Mouse (Mus musculus) bone marrow, adult 2 months (tissue): ENCODE data around the gene Olfr715.

Source experiments
- CTCF ChIP-seq: fragments of 200-500 bp; IDR thresholded peaks from 2 replicates; pipeline ENCODE4 v1.5.1; 2011; ENCODE audit warnings: low read length, control low read depth; ENCODE audit not compliant: control insufficient read depth, insufficient read depth
- POLR2A ChIP-seq: fragments of 200-500 bp; IDR thresholded peaks from 2 replicates; pipeline ENCODE4 v1.6.1; 2011; ENCODE audit warnings: low read depth, mild to moderate bottlenecking, control low read depth, low read length, borderline replicate concordance; ENCODE audit not compliant: control insufficient read depth

DNA sequence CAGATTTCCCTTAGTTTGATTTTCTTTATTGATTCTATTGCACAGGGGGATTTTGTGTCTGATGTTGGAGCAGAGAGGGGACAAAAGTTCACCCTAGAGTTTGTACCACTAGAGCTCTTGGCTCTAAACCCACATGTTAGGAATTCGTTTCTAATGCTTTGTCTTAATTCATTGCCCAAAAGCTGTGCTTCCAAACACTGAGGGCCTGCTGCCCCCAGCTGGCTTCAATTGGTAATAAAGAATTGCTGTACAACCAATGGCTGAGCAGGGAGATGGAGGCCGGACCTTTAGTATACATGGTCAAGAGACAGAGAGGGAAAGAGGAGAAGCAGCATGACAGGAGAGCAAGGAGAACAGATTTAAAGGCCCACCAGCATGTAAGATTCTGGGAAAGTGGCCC is 49.5 kb upstream of the Olfr715 start:
- TF ChIP-seq CTCF (no peak), POLR2A (no peak)
